Mouse (Mus musculus): Measurements from ENCODE around the gene Lhpp. TPM values are rescaled to one million over a fixed set of nuclear protein-coding genes. Genes with fewer than 3 reads are reported as not detected.
A peak's percentile ranks its signal among the peaks of the same experiment; 100 is the strongest.

Gene Lhpp
- total RNA-seq (2017) = 11.6 and 11.7 TPM in 2 replicates

DNA sequence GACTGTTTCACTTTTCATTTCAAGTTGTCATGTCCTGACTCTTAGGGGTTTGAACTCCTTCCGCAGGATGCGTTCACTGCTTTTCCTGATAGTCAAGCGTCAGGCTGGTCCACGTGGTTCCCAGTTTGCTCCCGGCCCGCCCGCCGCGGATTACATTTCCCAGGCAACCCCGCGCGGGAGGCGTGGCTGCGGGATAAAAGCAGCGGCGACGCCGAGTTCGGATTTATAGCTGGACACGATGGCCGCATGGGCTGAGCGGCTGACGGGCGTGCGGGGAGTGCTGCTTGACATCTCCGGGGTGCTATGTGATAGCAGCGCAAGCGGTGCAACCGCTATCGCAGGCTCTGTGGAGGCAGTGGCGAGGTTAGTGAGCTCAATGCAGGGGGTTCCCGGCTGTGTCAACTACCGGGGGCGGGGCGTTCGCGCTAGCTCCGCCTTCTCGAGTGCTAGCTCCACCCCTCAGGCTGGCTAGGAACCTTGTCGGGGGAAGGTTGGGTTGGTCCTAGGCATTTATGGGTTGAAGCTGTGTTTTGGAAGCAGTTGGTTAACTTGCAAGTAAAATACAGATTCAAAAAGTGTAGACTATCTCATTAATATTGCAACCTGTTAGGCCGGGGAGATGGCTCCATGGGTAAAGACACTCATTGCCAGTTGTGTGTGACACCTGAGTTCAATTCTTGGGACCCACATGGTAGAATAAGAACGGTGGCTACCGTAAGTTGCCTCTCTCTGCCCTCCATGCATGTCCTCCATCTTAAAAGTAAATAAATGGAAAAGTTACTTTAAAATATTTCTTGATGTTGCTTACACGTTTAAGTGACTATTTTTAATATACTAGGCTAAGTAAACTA lies at the start of gene Lhpp:
Gene Lhpp (plus strand): TSS at position 171 of the 851 bp plus-strand sequence.
- peak; percentile 95 for ATAC-seq (replicated peaks; ENCODE audit: low read depth, poor library complexity, severe bottlenecking)

DNA sequence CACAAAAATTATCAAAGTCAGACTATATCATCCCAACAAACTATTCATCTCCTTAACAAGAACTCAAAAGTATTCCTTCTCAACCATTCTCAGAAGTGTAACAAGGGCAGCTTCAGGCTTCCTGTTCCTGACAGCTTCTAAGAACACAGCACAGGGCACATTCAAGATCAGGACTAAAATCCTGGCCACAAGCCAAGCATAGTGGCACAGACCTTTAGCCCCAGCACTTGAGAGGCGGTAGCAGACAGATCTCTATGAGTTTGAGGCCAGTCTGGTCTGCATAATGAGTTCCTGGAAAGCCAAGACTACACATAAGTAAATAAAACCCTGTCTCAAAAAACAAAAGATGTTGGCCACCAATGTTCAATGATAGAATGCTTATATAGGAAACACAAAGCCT lies 44.6 kb upstream of the Lhpp start:
- no peak for ATAC-seq (replicated peaks; ENCODE audit: low read depth, poor library complexity, severe bottlenecking)

DNA sequence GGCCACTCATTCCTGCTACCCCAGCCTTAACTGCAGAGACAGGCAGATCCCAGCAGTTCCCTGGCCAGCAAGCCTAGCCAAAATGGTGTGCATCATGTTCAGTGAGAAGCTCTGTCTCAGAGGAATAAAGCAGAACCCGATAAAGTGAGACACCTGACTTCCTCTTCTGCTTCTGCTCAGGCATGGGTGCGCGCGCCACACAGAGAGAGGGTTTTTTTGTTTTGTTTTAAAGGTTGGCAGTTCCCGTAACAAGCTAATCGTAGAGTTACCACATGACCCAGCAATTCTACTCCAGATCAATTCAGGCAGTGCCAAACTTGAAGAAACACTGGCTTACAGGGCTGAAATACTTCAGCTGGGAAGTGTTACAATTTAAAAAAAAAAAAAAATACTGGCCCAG lies 41.6 kb upstream of the Lhpp start:
- ATAC-seq (replicated peaks; ENCODE audit: low read depth, poor library complexity, severe bottlenecking) = peak; percentile 64

DNA sequence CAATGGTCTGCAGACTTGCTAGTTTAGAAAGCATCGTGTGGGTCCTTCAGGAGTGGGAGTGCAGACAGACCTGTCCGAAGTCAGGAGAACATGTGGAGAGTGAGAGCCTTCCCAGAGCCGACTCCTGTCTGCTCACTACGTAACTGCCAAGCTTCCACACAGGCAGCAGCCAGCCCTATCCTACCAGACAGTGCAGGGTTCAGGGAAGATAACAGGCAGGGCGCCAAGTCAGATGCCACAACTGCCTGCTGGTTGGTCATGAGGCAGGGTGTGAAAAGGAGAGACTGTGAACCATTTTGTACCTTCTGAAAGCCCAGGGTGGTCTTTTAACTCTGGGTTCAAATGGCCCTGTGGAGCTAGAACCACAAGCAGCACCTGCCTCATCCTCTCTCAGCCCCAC lies 40.4 kb upstream of the Lhpp start:
- ATAC-seq (replicated peaks; ENCODE audit: low read depth, poor library complexity, severe bottlenecking) = peak; percentile 43

DNA sequence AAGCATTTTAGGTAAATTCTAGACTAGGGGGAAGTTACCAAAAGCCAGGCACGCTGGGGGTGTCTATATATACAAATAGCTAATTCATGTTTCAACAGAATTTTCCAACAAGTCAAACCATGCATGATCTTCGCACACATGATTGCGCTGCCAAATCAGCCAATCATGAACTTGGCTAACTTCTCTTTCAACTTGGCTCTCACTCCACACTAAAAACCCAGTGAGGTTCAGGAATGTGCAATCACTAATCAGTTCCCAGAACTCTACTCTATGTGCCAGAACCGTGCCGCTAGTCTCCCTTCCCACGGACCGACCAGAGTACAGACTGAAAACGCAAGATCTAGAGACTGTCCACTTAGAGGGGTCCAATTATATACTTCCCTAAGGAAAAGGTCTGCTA lies 39.0 kb upstream of the Lhpp start:
- ATAC-seq (replicated peaks; ENCODE audit: low read depth, poor library complexity, severe bottlenecking) = no peak

DNA sequence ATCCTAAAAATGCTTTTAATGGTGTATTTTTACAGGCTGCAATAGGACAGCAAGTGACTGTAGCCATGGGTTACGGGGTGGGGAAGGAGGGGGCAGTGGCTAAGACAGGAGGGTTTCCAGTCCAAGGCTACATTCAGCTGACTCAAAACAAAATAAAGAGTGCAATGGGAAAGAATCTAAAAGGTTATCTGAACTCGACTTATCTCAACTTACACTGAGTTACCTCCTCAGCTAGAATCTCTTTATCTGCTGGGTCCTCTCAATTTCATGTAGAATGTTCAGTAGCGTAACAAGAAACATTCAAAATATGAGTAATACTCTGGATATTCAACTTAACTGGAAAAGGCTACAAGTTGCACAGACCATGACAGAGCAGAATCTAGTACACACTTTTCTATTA lies 37.7 kb upstream of the Lhpp start:
- ATAC-seq (replicated peaks; ENCODE audit: low read depth, poor library complexity, severe bottlenecking) = no peak

DNA sequence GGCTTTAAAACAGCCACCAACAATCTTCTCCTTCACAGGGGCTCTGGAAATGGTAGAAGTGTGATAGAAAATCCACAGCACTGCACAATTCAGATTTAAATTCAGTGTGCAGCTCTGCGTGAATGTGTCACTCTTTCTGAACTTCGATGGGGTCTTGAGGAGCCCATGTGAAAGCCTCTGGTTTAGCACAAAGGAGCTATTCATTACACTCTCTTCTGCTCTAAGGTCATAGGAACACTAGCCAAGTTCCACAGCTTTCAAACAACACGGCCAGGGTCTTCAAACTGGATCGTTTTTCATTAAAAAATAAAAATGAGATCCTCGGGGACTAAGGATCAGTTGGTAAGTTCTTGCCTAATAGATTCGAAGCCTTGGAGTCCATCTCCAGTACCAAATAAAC lies 37.2 kb upstream of the Lhpp start:
- ATAC-seq (replicated peaks; ENCODE audit: low read depth, poor library complexity, severe bottlenecking) = no peak

DNA sequence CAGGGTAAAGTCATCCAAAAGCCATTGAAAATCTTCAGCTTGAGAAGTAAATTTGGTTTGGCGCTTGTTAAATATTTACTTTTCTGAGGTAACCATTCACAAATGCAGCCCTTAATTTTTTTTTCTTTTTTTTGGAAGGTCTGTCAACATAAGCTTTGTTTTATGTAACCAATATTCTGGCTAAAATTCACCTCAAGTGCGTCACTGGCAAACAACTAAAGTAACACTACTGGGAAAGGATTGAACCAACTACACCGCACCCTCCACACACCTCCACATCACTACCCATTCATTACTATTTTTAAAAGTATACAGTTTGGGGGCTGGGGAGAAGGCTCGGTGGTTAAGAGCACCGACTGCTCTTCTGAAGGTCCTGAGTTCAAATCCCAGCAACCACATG lies 35.8 kb upstream of the Lhpp start:
- no peak for ATAC-seq (replicated peaks; ENCODE audit: low read depth, poor library complexity, severe bottlenecking)

DNA sequence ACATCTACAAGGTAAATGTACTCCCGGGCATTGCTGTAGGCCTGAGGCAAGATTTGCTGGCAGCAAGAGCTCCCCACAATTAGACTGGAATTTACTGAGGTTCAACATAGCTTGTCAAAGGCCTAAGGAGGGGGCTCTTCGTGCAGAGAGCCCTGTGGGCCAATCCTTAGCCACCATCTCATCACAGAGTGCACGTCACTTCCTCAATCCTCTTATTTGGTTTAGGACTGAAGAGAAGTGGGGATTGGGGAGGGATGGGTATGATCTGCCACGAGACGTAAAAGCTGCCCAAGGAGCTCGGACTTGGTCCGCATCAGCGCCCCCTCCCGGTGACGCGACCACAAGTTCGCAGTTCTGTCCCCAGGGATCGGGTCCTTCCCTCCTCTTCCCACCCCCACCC lies 34.8 kb upstream of the Lhpp start:
- ATAC-seq (replicated peaks; ENCODE audit: low read depth, poor library complexity, severe bottlenecking) = peak; percentile 86

DNA sequence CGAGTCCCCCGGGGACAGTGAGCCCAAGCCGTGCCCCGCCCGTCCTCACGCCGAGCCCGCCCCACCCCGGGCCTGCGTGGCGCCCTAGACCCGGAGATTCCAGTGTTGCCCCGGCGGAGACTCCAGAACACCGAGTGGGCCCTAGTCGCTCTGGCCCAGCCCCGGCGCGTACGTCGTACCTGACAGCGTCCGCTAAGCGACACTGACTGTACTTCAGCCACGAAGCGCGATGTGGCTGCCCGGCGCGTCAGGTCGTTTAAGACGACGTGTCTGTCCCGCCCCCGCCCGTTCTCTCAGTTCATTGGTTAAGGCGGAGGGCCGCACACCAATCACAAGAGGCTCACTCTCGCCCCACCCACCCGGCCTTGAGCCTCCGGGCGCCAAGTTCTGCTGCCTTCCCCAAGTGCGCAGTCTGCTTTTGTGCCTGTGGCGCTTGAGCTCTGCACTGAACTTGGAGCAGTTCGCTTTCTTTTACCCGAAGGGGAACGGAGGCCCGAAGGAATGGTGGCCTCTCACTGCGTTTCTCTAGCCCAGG lies 34.3 kb upstream of the Lhpp start, which contains the start of gene Oat:
Gene Oat (minus strand): TSS at position 283 of the 535 bp plus-strand sequence.
- peak; percentile 91 for ATAC-seq (replicated peaks; ENCODE audit: low read depth, poor library complexity, severe bottlenecking)

DNA sequence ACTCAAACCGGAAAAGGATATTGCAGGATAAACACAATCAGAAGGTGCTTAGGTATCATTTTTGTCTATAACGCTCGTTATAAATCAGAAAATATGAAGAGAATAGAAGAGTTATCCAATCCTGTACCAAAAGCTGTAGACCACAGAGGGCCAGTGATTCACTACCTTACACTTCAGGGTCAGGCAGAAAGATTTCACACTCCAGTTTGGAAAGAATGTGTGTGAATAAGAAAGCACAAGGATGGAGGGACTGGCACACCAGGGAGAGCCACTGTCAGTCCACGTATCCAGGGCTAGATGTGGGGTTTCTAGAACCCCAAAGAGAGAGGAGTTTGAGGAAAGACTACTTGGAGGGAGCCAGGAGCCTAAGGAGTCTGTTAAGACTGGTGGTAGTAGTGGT lies 33.5 kb upstream of the Lhpp start:
- no peak for ATAC-seq (replicated peaks; ENCODE audit: low read depth, poor library complexity, severe bottlenecking)

DNA sequence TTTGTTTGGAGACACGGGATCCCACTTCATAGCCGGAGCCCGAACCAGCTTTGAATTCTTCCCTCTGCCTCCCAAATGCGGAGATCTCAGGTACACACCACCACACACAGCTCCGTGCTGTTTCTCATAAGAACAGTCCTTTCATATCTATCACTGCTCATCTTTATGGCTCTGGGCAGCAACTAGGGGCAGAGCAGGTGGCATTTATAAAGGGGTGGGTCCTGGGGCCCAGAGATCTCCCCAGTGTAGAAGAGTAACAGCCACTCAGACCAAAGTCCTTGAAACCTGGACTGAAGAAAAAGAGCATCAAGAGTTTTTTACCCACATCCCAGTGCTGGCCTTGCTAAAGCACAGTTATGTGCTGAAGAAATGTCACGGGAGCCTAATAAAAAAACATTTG lies 29.9 kb upstream of the Lhpp start:
- ATAC-seq (replicated peaks; ENCODE audit: low read depth, poor library complexity, severe bottlenecking) = no peak

DNA sequence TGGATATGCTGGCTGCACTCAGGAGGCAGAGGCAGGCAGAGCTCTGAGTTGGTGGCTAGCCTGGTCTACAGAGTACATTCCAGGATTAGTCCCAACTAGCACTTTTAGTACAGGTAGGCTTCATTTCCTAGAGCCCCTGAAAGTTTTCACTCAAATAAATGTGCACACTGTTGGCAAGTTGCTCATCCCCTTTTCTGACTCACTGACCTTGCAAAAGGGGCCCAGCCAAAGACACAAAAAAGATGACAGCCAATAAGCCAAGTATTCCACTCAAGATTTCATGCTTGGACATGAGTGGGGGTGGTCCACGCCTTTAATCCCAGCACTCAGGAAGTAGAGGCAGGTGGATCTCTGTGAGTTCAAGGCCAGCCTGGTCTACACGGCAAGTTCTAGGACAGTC lies 29.0 kb upstream of the Lhpp start:
- no peak for ATAC-seq (replicated peaks; ENCODE audit: low read depth, poor library complexity, severe bottlenecking)

DNA sequence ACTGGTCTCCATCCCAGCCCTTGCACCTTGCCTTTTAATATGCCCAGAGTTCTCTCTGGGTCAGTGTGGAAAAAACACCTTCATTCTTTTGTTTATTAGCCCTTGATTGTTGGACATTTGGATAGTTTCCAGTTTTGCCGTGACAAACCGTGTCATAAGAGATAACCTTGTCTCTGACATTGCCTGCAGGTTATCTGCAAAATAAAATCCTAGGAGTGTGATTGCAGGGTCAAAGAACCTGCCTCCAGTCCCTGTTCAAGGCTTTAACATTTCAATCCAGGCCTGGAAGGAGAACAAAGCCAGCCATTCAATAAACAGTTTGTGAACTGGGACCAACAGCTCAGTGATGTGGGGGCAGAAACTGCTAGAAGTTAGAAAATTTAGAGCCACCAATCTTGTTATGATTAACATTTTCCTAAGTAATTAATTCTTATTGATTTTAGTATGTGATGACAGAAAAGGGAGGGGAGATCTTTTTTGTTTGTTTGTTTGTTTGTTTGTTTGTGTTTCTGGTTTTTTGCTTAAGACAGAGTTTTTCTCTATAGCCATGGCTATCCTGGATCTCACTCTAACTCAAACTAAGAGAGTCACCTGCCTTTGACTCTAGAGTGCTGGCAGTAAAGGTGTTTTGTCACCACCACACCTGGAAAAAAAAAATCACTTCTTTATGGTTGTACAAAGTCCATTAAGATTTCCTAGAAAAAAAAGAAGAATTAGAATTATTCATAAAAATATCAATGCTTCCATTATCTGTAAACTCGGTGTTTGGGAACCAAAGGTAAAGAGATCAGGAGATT lies 24.5 kb upstream of the Lhpp start:
- ATAC-seq (replicated peaks; ENCODE audit: low read depth, poor library complexity, severe bottlenecking) = no peak

DNA sequence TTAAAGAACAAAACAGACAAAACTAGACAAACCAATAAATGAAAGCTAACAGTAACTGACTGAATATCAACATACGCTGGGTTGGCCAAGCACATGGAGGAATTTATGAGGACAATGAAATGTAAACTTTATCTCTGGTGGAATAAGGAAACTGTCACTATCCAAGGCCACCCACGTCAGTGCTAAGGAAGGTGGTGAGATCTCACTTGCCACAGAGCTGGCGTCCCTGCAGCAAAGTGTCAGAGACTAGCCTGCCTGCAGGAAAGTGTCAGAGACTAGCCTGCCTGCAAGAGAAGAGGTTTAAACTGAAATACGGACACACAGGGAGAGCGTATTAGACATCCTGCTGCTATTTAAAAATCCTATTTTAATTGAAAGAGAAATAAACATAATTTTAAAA lies 23.3 kb upstream of the Lhpp start:
- no peak for ATAC-seq (replicated peaks; ENCODE audit: low read depth, poor library complexity, severe bottlenecking)

DNA sequence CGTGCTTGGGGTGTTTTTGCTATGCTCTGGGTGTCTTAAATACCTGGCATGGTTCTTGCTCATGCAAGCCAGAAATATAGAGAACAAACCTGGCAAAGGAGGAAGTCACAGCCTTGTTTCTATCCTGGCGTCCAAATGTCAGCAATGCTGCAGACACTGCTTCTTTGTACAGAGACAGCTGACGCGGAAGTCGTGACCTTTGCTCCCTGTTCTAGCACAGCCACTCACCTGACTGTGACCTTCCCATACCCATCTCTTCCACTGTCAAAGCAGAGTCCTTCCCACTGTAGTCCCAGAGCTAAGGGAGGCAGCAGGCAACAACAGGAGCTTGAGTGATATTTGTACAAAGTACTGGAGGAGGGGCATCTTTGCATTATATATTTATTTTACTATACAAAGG lies 20.8 kb upstream of the Lhpp start:
- ATAC-seq (replicated peaks; ENCODE audit: low read depth, poor library complexity, severe bottlenecking) = no peak

DNA sequence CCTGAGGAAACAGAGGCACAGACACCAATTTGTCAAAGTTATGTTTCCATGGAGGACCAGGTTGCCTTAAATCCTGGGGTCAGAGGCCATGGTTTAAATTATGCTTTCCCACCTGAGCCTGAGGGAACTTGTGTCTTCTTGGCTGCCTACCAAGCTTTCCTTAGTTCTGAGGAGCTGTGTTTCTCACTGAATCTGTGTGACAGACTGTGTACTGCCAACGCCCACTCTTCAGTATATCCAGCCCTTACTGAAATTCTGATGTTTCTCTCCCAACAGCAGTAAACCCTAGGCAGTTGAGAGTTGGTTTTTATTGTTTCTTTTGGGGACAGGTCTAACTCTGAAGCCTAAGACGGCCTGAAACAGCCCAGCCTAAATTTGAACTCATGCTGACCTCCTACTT lies 16.7 kb upstream of the Lhpp start:
- no peak for ATAC-seq (replicated peaks; ENCODE audit: low read depth, poor library complexity, severe bottlenecking)

DNA sequence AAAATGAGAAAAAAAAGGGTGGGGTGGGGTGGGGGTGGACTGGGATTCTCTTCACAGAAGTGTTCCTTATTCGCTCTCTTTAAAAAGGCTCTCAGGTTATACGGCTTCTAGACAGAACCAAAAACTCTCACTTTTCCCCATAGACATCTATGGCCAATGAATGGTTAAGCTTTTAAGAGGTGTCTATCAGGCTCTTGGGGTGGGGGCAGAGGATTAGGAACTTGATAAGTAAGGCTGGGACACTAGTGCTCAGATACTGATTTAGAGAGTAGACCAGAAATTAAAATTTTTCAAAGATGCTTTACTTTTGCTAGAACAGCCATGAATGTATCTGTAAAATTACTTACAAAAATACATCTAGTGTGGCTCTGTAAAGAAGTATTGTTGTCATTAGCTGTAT lies 16.1 kb upstream of the Lhpp start:
- no peak for ATAC-seq (replicated peaks; ENCODE audit: low read depth, poor library complexity, severe bottlenecking)

DNA sequence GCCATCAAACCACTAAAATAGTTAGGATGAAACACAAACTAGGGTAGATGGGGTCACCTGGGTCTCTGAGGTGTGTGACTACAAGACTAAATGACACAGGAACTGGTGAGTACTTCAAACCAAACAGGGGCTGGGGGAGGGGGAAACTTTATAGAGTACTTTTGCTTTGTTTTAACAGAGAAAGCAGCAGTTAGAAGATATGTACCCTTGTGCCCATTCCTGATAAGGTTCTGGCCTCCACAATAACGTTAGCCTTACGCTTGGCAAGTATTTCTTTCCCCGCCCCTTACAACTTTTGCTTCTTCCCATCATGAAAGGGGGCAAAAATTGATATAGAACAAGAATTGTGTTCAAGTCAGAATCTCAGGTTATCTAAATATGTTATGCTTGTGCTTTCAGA lies 14.7 kb upstream of the Lhpp start:
- peak; percentile 31; the same call in 1 of the 2 replicates for ATAC-seq (replicated peaks; ENCODE audit: low read depth, poor library complexity, severe bottlenecking)

DNA sequence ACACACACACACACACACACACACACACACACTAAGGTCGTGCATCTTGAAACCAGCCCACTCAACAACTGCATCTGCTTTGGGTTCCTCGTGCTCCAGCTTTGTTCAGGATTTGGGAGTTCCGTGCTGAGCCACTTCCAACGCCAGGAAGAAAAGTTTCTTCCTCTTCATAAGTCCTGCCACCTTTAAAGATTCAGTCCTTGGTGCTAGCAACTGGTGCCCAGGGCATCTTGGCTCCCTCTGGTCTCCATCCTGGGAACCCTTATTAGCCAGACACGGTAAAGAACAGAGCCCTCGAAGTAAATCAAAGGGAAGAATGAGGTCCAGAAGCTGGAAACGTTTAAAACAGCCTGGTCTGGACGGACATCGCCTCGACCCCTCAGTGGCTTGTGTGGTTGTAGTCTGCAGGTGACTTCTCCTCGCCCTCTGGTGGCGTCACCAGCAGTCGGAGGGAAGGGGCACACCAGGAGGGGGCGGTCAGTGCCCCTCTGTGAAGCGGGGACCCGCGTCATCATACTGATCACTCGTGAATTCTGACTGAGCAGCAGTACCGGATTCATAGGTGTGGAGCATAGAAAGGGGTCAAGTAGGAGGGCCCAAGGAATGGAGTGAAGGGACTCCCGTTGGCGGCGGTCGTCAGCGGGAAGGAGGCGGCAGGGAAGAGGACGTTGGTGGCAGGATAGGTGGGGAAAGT lies 13.7 kb upstream of the Lhpp start:
- ATAC-seq (replicated peaks; ENCODE audit: low read depth, poor library complexity, severe bottlenecking) = peak; percentile 19; the same call in 1 of the 2 replicates

Data from common myeloid progenitor, adult 5-6 weeks (primary cell).